9 mouse cellular contexts compared by ENCODE assay signal in the genomic region with DNA sequence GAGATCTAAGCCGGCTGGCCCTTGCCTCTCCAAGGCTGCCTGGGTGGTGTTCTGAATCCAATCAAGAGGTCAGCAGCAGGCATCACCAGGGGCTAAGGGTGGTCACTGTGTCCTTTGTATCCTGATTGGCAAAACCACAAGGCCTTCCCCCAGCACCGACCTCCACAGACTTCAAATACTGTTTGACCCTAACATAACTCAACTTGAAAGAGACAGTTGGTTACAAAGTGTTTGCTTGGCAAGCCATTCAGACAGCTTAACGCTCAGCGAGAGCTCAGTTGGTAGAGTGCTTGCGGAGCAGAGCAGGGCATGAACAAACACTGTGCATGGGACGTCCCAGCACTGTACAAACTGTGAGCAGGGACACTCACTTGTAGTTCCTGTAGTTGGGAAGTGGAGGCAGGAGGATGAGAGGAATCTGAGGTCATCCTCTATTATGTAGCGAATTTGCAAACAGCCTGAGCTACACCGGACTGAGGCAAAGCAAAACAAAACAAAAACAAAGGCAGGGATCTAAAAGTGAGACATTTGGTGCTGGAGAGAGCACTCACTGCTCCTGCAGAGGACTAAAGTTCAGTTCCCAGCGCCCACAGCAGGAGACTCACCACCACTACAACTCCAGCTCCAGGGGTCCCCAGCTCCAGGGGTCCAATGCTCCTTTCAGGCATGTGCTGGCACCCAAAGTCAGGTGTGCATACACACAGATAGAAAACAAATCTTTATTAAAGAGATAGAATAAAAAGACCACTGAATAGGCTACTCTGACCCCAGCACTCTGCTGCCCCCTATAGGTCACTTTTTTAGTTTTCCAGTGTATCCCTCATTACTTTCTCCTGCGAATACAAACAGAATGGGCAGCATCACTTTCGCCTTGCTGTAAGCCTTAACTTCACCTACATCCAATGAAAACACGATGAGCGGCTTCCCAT.
DNase-seq lines count a peak whose midpoint lies in the region; ATAC-seq and TF ChIP-seq lines count a peak whose summit lies in the region.
"Had no signal": no experiment of that assay in that cellular context is flagged by ENCODE, and none has a peak within 500 bp of the region (broad histone marks: within the 10 kb centered on the region; RNA-seq: fewer than 3 reads in every experiment).

No protein-coding gene starts in this region.

- ATAC-seq in forebrain, embryonic 11.5 days (replicated peaks; ENCODE audit: low FRiP score) = no peak
- ATAC-seq in midbrain, postnatal 0 days (ENCODE audit: low FRiP score) = no peak
- ATAC-seq in midbrain, embryonic 16.5 days = no peak
- no peak for ATAC-seq in megakaryocyte, adult 5-6 weeks (ENCODE audit: poor library complexity, severe bottlenecking)

- H3K4me3 ChIP-seq in forebrain, embryonic 10.5 days = no peak overlapping the region
- H3K4me3 ChIP-seq in forebrain, embryonic 11.5 days (ENCODE audit: low read depth, low read length) = no peak overlapping the region
- no peak overlapping the region for H3K4me3 ChIP-seq in midbrain, postnatal 0 days (ENCODE audit: low read depth, low read length)
- no peak overlapping the region for H3K4me3 ChIP-seq in midbrain, embryonic 16.5 days (ENCODE audit: low read depth, low read length)
- H3K4me3 ChIP-seq: limb, embryonic 15.5 days had no signal

- no peaks in the 10 kb centered on the region for H3K36me3 ChIP-seq in forebrain, embryonic 10.5 days (replicated peaks)
- H3K36me3 ChIP-seq in forebrain, embryonic 11.5 days (ENCODE audit: control insufficient read depth, insufficient read depth, low read length) = no peaks in the 10 kb centered on the region
- H3K36me3 ChIP-seq in midbrain, postnatal 0 days (ENCODE audit: insufficient read depth, low read length) = no peaks in the 10 kb centered on the region
- no peaks in the 10 kb centered on the region for H3K36me3 ChIP-seq in midbrain, embryonic 16.5 days (ENCODE audit: control insufficient read depth, insufficient read depth, low read length)
- H3K36me3 ChIP-seq: limb, embryonic 15.5 days had no signal

- DNase-seq in forebrain, embryonic 10.5 days (ENCODE audit: extremely low spot score, low spot score) = no peak
- no peak for DNase-seq in forebrain, embryonic 11.5 days (ENCODE audit: low spot score)
- DNase-seq in midbrain, postnatal 0 days (ENCODE audit: low spot score) = peak; percentile 61
- peak; percentile 71 for DNase-seq in embryo, embryonic 11 days
- peak; percentile 74 for DNase-seq in lung, postnatal 10 days
- no peak for DNase-seq in ovary, adult 18-20 months (ENCODE audit: low spot score)

- peaks cover 37% of the 10 kb centered on the region for H3K4me1 ChIP-seq in forebrain, embryonic 10.5 days
- no peaks in the 10 kb centered on the region for H3K4me1 ChIP-seq in forebrain, embryonic 11.5 days (replicated peaks; ENCODE audit: control insufficient read depth, insufficient read depth, low read length)
- H3K4me1 ChIP-seq in midbrain, postnatal 0 days (ENCODE audit: insufficient read depth, low read length) = peaks cover 8% of the 10 kb centered on the region; the same call in 1 of the 2 replicates
- H3K4me1 ChIP-seq in midbrain, embryonic 16.5 days (ENCODE audit: control insufficient read depth, insufficient read depth, low read length) = peaks cover 21% of the 10 kb centered on the region

- TF ChIP-seq CTCF in midbrain, postnatal 0 days (IDR thresholded peaks at IDR 0.05) = peak; percentile 65

- H3K9me3 ChIP-seq in forebrain, embryonic 10.5 days = no peaks in the 10 kb centered on the region
- no peaks in the 10 kb centered on the region for H3K9me3 ChIP-seq in forebrain, embryonic 11.5 days (ENCODE audit: control insufficient read depth, low read length)
- H3K9me3 ChIP-seq in midbrain, postnatal 0 days (ENCODE audit: low read length) = no peaks in the 10 kb centered on the region
- no peaks in the 10 kb centered on the region for H3K9me3 ChIP-seq in midbrain, embryonic 16.5 days (replicated peaks; ENCODE audit: control insufficient read depth, low read length, poor library complexity, severe bottlenecking)
- H3K9me3 ChIP-seq: limb, embryonic 15.5 days had no signal

- WGBS in forebrain, embryonic 10.5 days = 58% methylated on average over 13 of the region's 13 CpGs
- WGBS in forebrain, embryonic 11.5 days = 56% methylated on average over 13 of the region's 13 CpGs
- 61% methylated on average over 13 of the region's 13 CpGs for WGBS in midbrain, postnatal 0 days
- 59% methylated on average over 13 of the region's 13 CpGs for WGBS in midbrain, embryonic 16.5 days

- no peak overlapping the region for H3K9ac ChIP-seq in forebrain, embryonic 11.5 days (ENCODE audit: low read length)
- H3K9ac ChIP-seq in midbrain, postnatal 0 days (replicated peaks; ENCODE audit: low read length, poor library complexity, severe bottlenecking) = no peak overlapping the region
- H3K9ac ChIP-seq in midbrain, embryonic 16.5 days (ENCODE audit: low read depth, low read length) = no peak overlapping the region
- H3K9ac ChIP-seq: limb, embryonic 15.5 days had no signal

- H3K4me2 ChIP-seq in forebrain, embryonic 11.5 days (ENCODE audit: low read depth, low read length, severe bottlenecking) = no peak overlapping the region
- no peak overlapping the region for H3K4me2 ChIP-seq in midbrain, postnatal 0 days (ENCODE audit: low read depth, low read length, poor library complexity, severe bottlenecking)
- H3K4me2 ChIP-seq in midbrain, embryonic 16.5 days (ENCODE audit: low read length) = no peak overlapping the region
- H3K4me2 ChIP-seq: limb, embryonic 15.5 days had no signal

- H3K27me3 ChIP-seq in forebrain, embryonic 10.5 days (ENCODE audit: poor library complexity, severe bottlenecking) = peaks cover 23% of the 10 kb centered on the region
- no peaks in the 10 kb centered on the region for H3K27me3 ChIP-seq in forebrain, embryonic 11.5 days (ENCODE audit: control insufficient read depth, insufficient read depth, low read length)
- H3K27me3 ChIP-seq in midbrain, postnatal 0 days (ENCODE audit: insufficient read depth, low read length) = no peaks in the 10 kb centered on the region
- no peaks in the 10 kb centered on the region; the same call in 1 of the 2 replicates for H3K27me3 ChIP-seq in midbrain, embryonic 16.5 days (ENCODE audit: control insufficient read depth, insufficient read depth, low read depth, low read length)
- H3K27me3 ChIP-seq: limb, embryonic 15.5 days had no signal

- H3K27ac ChIP-seq in forebrain, embryonic 10.5 days = peak overlapping the region; percentile 69
- no peak overlapping the region for H3K27ac ChIP-seq in forebrain, embryonic 11.5 days (ENCODE audit: low read depth, low read length)
- no peak overlapping the region for H3K27ac ChIP-seq in midbrain, postnatal 0 days (ENCODE audit: low read depth, low read length)
- no peak overlapping the region for H3K27ac ChIP-seq in midbrain, embryonic 16.5 days (ENCODE audit: low read length)
- H3K27ac ChIP-seq: limb, embryonic 15.5 days had no signal

Comparison
In these comparisons a context has a peak if more than half of its experiments do, and no peak if none do; other contexts are left out.
1. DNase-seq: peak in midbrain, postnatal 0 days (single experiment), embryo, embryonic 11 days (single experiment) and lung, postnatal 10 days (single experiment); none in forebrain, embryonic 10.5 days (single experiment), forebrain, embryonic 11.5 days (single experiment) and ovary, adult 18-20 months (single experiment).